Mouse (Mus musculus) stomach, embryonic 15.5 days (tissue): ENCODE results near the gene 2700097O09Rik. TPM values are rescaled to one million over a fixed set of nuclear protein-coding genes. Genes with fewer than 3 reads are reported as not detected.

Experiments used
- ATAC-seq: fragments of 200-750 bp; cut with Nextera tagmentation; 2 replicates; pipeline ENCODE4 v1.8.0; 2017; ENCODE audit warnings: low read depth, moderate number of reproducible peaks, moderate TSS enrichment; ENCODE audit not compliant: insufficient read depth, low FRiP score
- H3K27ac ChIP-seq: fragments of 300-500 bp; sonication (generic); 2 replicates; pipeline ENCODE4 v1.5.1; 2015; ENCODE audit warnings: mild to moderate bottlenecking, inconsistent platforms
- H3K27me3 ChIP-seq: fragments of 300-500 bp; sonication (generic); replicated peaks from 2 replicates; pipeline ENCODE4 v1.6.1; 2015; ENCODE audit warnings: inconsistent platforms
- H3K36me3 ChIP-seq: fragments of 300-500 bp; sonication (generic); 2 replicates; pipeline ENCODE4 v1.6.1; 2015; ENCODE audit warnings: inconsistent platforms
- H3K4me1 ChIP-seq: fragments of 300-500 bp; sonication (generic); 2 replicates; pipeline ENCODE4 v1.6.1; 2015; ENCODE audit warnings: inconsistent platforms
- H3K4me2 ChIP-seq: fragments of 300-500 bp; sonication (generic); 2 replicates; pipeline ENCODE4 v1.6.1; 2015; ENCODE audit warnings: mild to moderate bottlenecking, inconsistent platforms
- H3K4me3 ChIP-seq: fragments of 300-500 bp; sonication (generic); replicated peaks from 2 replicates; pipeline ENCODE4 v1.5.1; 2015; ENCODE audit warnings: inconsistent platforms
- H3K9ac ChIP-seq: fragments of 300-500 bp; sonication (generic); 2 replicates; pipeline ENCODE4 v1.6.1; 2015; ENCODE audit warnings: inconsistent platforms
- H3K9me3 ChIP-seq: fragments of 300-500 bp; sonication (generic); 2 replicates; pipeline ENCODE4 v1.6.1; 2016; ENCODE audit warnings: inconsistent platforms
- WGBS: fragments of 180-500 bp; shearing (Covaris S2); methylation state at CpG from one replicate; pipeline ENCODE4 v1.1.7; 2015; 5-methylcytosine and 5-hydroxymethylcytosine counted together
- polyA plus RNA-seq: library from polyadenylated mRNA; unstranded; fragments of >200 nt; fragmentation: Nextera tagmentation; extraction: Ambion mirVana; gene quantifications from 2 replicates; pipeline ENCODE4 v1.2.1, GENCODE M21; 2015

The 2700097O09Rik gene
- polyA plus RNA-seq, 1 experiment from 2014 or later, result 32.2 TPM

DNA sequence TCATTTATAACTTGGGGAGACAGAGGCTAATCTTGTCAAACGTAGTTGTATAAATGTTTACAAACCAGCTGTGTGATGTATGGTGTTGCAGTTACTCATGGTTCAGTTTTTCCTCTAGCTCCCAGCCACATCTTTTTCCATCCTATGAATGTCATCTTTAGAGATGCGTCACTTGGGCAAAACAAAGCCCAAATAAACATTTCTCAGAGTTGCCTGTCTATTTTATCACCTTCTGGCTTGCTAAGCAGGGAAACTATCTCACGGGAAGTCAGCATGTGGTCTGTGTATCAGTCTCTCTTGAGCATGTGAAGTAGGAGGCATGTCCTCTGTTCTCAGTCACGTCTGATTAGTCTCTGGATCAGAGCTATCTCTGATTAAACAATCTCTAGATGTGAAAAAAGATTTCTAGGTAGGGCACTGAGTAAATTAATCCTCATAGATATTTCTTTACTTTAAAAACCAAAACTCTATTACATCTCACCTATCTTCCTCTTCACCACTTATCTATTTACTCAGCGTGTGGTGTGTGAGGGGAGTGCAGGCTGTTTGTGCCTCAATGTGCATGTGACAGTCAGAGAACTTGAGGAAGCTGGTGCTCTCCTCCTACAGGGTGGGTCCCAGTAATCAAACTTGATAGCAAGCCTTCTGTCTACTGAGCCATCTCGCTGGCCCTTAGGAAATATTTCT lies 19.6 kb downstream of the 2700097O09Rik start:
- no peaks in the 10 kb centered on the region for H3K9me3 ChIP-seq
- no peak overlapping the region for H3K4me2 ChIP-seq
- WGBS, result 57% methylated on average over 6 of the region's 6 CpGs
- H3K27ac ChIP-seq, result no peak overlapping the region
- H3K9ac ChIP-seq, result no peak overlapping the region
- H3K36me3 ChIP-seq, result no peaks in the 10 kb centered on the region
- H3K27me3 ChIP-seq, result no peaks in the 10 kb centered on the region
- H3K4me1 ChIP-seq, result no peaks in the 10 kb centered on the region
- no peak overlapping the region for H3K4me3 ChIP-seq
- ATAC-seq, result peak; percentile 61; the same call in 1 of the 2 replicates

DNA sequence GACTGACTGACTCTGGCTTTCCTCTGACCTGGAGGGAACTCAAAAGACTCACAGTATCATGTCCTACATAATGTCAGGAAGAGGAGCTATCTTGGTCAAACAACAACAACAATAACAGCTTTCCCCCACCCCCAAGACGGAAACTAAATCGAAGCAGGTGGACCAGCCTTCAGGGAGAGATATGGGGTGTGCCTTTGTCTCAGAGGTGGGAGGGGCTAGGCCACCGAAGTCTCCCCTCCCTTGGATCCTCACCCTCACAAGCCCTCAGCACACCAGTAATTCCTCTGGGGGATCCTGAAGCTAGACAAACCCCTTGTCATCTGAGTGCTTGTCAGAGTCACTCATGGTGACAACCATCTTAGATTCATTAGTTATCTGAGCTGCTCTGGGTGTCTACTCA lies 20.1 kb downstream of the 2700097O09Rik start:
- no peaks in the 10 kb centered on the region for H3K9me3 ChIP-seq
- ATAC-seq, result peak; percentile 63
- 48% methylated on average over 3 of the region's 3 CpGs for WGBS

DNA sequence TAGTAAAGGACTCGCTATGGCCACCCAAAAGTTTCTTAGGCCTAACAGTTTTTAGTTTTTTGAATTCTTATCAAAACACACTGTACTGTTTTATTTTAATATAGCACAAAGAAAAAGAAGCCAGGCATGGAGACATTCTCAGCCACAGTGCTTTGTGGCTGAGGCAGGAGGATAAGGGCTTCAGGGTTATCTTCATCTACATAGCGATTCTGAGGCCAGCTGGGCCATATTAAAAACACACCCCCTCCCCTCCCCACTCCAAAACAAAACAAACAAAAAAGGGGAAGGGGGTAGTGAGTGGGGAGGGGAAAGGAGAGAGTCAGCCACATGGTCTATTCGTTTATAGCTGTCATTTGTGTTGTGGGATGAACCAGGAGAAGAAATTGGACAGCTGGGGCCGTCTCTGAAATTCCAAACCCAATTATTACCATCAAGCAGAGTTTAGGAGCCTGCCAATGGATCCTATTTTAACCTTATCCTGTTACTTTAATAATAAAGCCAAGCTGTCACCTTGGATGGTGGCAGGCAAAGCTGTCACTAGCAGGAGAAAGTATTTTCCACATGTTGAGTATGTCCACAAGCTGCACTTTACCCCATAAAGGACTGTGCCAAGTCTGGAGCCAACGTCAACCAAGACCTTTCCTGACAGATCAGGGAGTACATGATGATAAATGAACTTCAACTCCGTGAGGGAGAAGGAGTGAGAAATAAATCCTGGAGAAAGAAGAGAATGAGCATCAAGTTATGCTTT lies 20.9 kb downstream of the 2700097O09Rik start:
- no peak overlapping the region for H3K27ac ChIP-seq
- no peak overlapping the region for H3K4me3 ChIP-seq
- no peaks in the 10 kb centered on the region for H3K27me3 ChIP-seq
- no peaks in the 10 kb centered on the region for H3K9me3 ChIP-seq
- ATAC-seq, result no peak
- no peak overlapping the region for H3K9ac ChIP-seq
- H3K36me3 ChIP-seq, result no peaks in the 10 kb centered on the region
- H3K4me2 ChIP-seq, result no peak overlapping the region
- H3K4me1 ChIP-seq, result no peaks in the 10 kb centered on the region
- WGBS, result 52% methylated on average over 6 of the region's 6 CpGs

More for the DNA sequence above, 20.1 kb downstream of the 2700097O09Rik start:
- H3K9ac ChIP-seq, result no peak overlapping the region
- H3K4me1 ChIP-seq, result no peaks in the 10 kb centered on the region
- no peaks in the 10 kb centered on the region for H3K27me3 ChIP-seq
- no peak overlapping the region for H3K4me3 ChIP-seq
- H3K36me3 ChIP-seq, result no peaks in the 10 kb centered on the region
- H3K27ac ChIP-seq, result no peak overlapping the region
- H3K4me2 ChIP-seq, result no peak overlapping the region

DNA sequence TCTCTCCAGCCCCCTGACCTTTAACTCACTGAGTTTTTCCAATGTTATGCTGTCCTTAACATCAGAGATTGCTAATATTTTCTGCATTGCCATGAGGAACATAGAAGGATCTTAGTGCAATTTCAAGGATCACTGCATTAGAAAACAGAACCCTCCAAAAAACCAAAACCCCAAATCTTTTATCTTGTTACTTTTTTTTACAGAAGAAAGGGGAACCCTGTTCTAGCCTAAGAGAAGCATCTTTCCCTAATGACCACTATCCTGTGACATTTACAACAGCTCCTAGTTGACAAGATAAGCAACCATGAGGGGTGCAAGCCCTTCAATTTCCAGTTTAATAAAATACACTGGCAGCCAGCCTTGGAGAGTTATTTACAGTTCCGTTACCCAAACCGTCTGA lies 23.2 kb downstream of the 2700097O09Rik start:
- Histone ChIP-seq H3K9me3 (no peaks in the 10 kb centered on the region), H3K27me3 (no peaks in the 10 kb centered on the region), H3K4me2 (no peak overlapping the region), H3K9ac (no peak overlapping the region), H3K4me3 (no peak overlapping the region), H3K4me1 (no peaks in the 10 kb centered on the region), H3K27ac (no peak overlapping the region), H3K36me3 (no peaks in the 10 kb centered on the region)
- no peak for ATAC-seq
- 81% methylated on average over 2 of the region's 2 CpGs for WGBS

DNA sequence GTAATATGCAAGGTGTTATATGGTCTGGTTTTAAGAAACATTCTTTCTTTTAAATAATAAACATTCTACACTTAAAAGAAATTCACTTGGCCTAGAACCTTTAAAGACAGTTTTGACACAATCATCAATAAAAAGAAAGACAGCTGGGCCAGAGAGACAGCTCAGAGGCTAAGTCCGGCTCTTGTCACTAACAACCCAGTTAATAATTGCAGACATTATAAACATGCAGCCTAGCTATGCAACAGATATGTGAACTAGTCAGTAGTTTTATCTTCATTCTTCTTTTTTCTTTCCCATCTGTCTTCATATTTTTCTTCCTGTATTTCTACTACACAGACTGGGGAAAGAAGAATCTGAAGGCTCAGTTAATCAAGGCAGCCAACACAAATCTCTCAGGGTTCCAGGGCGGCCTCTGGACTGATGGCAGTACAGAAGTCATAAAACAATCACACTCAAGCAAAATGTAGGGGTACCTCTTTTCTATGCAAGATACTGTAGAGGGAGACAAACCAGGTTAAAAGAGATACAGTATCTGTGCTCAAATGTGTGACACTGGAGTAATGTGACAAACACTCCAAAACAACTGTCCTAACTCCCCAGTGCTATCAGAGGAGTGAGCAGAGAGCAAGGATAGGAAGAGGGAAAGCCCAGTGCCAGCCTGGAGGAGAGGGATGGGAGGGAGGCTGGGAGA lies 25.2 kb downstream of the 2700097O09Rik start:
- no peak for ATAC-seq
- 56% methylated on average over 2 of the region's 2 CpGs for WGBS
- no peaks in the 10 kb centered on the region for H3K36me3 ChIP-seq
- no peak overlapping the region for H3K9ac ChIP-seq
- H3K9me3 ChIP-seq, result no peaks in the 10 kb centered on the region
- H3K4me1 ChIP-seq, result no peaks in the 10 kb centered on the region
- no peak overlapping the region for H3K27ac ChIP-seq
- no peaks in the 10 kb centered on the region for H3K27me3 ChIP-seq
- H3K4me3 ChIP-seq, result no peak overlapping the region
- no peak overlapping the region for H3K4me2 ChIP-seq

DNA sequence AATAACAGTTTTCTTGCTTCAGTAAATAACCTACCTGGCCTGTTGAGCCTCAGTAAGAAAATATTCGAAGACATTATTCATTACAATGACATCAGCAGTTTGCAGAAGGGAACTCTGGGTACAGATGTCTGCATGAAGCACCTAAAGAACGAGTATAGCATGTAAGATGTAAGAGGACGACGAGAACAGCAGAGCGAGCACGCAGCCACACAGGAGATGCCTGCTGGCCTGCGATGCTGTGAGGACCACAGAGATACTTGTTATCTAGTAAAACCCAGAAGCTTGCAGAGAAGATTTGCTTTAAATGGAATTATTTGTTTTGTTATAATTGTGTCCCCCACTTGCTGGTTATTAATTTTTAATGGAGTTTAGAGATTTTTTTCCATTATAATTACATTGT lies 26.6 kb downstream of the 2700097O09Rik start:
- Histone ChIP-seq H3K4me1 (no peaks in the 10 kb centered on the region), H3K4me2 (no peak overlapping the region), H3K27ac (no peak overlapping the region), H3K36me3 (peaks cover under 1% of the 10 kb centered on the region; the same call in 1 of the 2 replicates), H3K4me3 (no peak overlapping the region), H3K9me3 (no peaks in the 10 kb centered on the region), H3K9ac (no peak overlapping the region), H3K27me3 (no peaks in the 10 kb centered on the region)
- ATAC-seq, result no peak
- WGBS, result 87% methylated on average over 7 of the region's 7 CpGs

DNA sequence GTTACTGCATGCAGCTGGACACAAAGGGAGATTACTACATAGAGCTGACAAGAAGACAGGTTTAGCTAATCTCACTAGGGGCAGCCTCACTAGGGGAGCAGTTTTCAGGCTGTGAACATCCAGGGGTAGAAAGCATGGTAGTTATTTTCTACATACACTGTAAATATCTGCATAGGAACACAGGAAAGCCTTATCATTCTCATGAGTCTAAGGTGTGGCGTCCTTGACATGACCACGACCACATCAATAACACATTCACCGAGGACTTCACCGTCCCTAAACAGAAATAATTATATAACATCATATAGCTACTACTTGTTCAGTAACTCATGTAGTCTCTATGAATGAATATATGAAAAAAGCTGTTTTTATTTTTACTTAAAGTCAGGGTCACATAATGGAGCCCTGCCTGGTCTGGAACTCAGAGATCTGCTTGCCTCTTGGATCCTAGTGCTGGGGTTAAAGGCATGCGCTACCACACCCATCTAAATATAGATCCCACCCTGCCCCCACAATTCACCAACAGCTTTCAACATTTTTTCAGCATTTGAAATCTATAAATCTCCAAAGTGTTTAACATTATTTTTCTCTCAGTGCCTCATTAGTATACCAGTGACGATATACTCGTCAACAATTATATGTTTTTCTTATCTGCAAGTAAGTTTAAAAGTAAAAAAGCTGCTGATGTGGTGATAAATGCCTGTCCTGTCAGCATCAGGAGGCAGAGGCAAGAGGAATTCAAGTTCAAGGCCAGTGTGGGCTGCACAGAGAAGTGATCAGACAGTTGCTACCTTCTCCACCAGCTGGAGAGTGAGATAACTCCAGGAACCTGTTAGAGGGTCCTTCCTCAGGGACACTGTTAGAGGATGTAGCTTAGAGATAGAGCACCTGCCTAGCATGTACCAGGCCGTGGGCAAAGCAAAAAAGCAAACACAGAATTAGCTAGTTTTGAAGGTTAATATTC lies 28.4 kb downstream of the 2700097O09Rik start:
- 77% methylated on average over 8 of the region's 8 CpGs for WGBS

DNA sequence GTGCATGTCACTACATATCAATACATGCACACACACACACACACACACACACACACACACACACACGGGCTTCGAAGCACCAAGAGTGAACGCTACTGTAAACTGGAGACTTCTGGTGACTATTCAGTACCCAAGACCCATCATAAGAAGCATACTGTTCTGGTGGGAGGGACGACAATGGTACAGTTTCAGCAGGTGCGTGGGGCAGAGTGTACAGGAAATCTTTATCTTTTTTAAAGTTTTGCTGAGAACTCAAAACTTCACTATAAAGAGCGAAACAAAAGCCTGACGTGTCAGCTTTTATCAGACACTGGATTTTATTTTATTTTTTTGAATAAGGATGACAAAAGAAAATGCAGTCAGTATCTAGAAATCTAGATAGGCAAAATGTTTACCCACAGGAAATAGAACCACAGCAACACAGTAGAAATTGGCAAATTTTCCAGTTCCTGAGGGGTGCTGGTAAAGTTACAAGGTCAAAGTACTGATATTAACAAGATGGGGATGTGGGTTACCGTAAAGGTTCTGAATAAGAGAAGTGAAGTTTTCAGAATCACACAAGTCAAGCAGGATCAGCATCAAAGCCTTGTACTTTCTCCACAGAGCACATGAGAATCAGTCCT lies 30.1 kb downstream of the 2700097O09Rik start:
- Histone ChIP-seq H3K9me3 (no peaks in the 10 kb centered on the region), H3K4me2 (no peak overlapping the region), H3K4me3 (no peak overlapping the region), H3K27me3 (no peaks in the 10 kb centered on the region), H3K36me3 (peaks cover 6% of the 10 kb centered on the region; the same call in 1 of the 2 replicates), H3K4me1 (no peaks in the 10 kb centered on the region), H3K27ac (no peak overlapping the region), H3K9ac (no peak overlapping the region)
- WGBS, result 90% methylated on average over 8 of the region's 8 CpGs
- no peak for ATAC-seq

More for the DNA sequence above, 28.4 kb downstream of the 2700097O09Rik start:
- no peak overlapping the region for H3K4me3 ChIP-seq
- no peaks in the 10 kb centered on the region for H3K4me1 ChIP-seq
- no peak overlapping the region for H3K27ac ChIP-seq
- H3K9me3 ChIP-seq, result no peaks in the 10 kb centered on the region
- no peak overlapping the region for H3K4me2 ChIP-seq
- no peak overlapping the region for H3K9ac ChIP-seq
- no peaks in the 10 kb centered on the region for H3K27me3 ChIP-seq
- peaks cover 6% of the 10 kb centered on the region; the same call in 1 of the 2 replicates for H3K36me3 ChIP-seq
- peak; percentile 94 for ATAC-seq

DNA sequence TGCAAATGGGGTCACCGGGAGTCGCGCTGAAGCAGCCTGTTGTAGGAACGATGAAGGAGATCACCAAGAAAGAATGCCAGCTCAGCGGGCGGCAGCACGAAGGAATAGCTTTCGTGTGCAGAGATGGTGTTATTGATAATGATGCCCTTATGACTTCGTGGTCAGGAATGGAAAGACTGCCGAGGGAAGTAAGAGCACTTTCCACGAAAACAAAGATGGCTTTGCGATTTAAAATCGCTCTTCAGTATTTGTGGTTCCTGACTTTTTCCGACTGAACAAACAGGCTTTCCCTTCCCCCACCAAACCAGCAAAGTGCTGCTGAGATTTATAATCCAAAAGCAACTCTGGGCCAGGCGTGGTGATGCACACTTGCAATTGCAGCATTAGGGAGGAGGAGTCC lies 38.9 kb downstream of the 2700097O09Rik start:
- H3K4me3 ChIP-seq, result no peak overlapping the region
- H3K9me3 ChIP-seq, result no peaks in the 10 kb centered on the region
- no peak overlapping the region for H3K9ac ChIP-seq
- ATAC-seq, result no peak
- no peaks in the 10 kb centered on the region for H3K4me1 ChIP-seq
- H3K27ac ChIP-seq, result no peak overlapping the region
- WGBS, result 74% methylated on average over 15 of the region's 15 CpGs
- 0 out of 2 replicates have a peak, but pooled peaks cover 4% of the 10 kb centered on the region for H3K36me3 ChIP-seq
- H3K4me2 ChIP-seq, result no peak overlapping the region
- no peaks in the 10 kb centered on the region for H3K27me3 ChIP-seq

DNA sequence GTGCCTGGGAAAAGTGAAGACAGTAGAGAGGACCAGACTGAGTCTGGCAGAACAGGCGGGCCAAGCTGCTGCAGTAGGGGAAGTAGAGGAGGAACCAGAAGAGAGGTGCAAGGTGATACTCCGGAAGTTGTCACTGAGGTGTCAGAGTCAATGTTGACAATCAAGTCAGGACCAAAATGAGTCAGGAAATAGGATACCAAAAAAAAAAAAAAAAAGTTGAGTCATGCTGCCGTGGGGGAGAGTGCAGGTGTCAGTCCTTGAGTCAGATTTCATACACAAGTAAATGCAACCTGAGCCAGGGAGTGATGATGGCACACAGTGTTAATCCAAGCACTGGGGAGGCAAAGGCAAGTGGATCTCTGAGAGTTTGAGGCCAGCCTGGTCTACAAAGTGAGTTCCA lies 52.8 kb downstream of the 2700097O09Rik start:
- Histone ChIP-seq H3K27me3 (no peaks in the 10 kb centered on the region), H3K4me2 (no peak overlapping the region), H3K9me3 (no peaks in the 10 kb centered on the region), H3K9ac (no peak overlapping the region), H3K4me3 (no peak overlapping the region), H3K36me3 (no peaks in the 10 kb centered on the region), H3K4me1 (no peaks in the 10 kb centered on the region), H3K27ac (no peak overlapping the region)
- no peak for ATAC-seq
- 25% methylated on average over 3 of the region's 3 CpGs for WGBS

DNA sequence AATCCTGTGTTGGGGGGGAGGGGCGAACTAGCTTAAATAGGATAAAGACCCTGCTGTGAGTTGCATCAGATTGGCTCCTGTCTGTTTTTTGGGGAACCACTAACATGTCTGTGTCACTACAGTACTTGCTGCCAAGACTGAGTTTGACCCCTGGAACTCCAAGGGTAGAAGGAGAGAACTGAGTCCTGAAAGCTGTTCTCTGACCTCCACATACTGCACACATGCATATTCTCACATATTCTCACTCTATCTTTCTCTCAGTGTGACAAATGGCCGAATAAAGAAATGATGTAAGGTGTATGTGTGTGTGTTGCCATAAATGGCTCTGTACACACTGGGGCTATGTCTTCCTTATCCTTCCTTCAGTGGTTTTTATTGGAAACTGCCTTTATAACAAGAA lies 56.6 kb downstream of the 2700097O09Rik start:
- H3K9ac ChIP-seq, result no peak overlapping the region
- no peaks in the 10 kb centered on the region for H3K36me3 ChIP-seq
- H3K27me3 ChIP-seq, result no peaks in the 10 kb centered on the region
- H3K4me2 ChIP-seq, result no peak overlapping the region
- 66% methylated on average over 2 of the region's 2 CpGs for WGBS
- no peaks in the 10 kb centered on the region for H3K4me1 ChIP-seq
- H3K27ac ChIP-seq, result no peak overlapping the region
- no peak overlapping the region for H3K4me3 ChIP-seq
- H3K9me3 ChIP-seq, result no peaks in the 10 kb centered on the region
- no peak for ATAC-seq
